Mouse (Mus musculus) neural tube, embryonic 15.5 days (tissue): ENCODE data around the gene Ptprf. TPM values are rescaled to one million over a fixed set of nuclear protein-coding genes. Genes with fewer than 3 reads are reported as not detected.

ENCODE experiments used
- ATAC-seq: fragments of 200-750 bp; cut with Nextera tagmentation; 2 replicates; pipeline ENCODE4 v1.8.0; 2017; ENCODE audit warnings: mild to moderate bottlenecking, moderate TSS enrichment, moderate library complexity; ENCODE audit not compliant: low FRiP score
- H3K27ac ChIP-seq: fragments of 300-500 bp; sonication (generic); replicated peaks from 2 replicates; pipeline ENCODE4 v1.5.1; 2015; ENCODE audit warnings: mild to moderate bottlenecking, inconsistent platforms
- H3K27me3 ChIP-seq: fragments of 300-500 bp; sonication (generic); replicated peaks from 2 replicates; pipeline ENCODE4 v1.6.1; 2015; ENCODE audit warnings: inconsistent platforms
- H3K36me3 ChIP-seq: fragments of 300-500 bp; sonication (generic); 2 replicates; pipeline ENCODE4 v1.6.1; 2015; ENCODE audit warnings: inconsistent platforms
- H3K4me1 ChIP-seq: fragments of 300-500 bp; sonication (generic); 2 replicates; pipeline ENCODE4 v1.6.1; 2015; ENCODE audit warnings: inconsistent platforms
- H3K4me2 ChIP-seq: fragments of 300-500 bp; sonication (generic); 2 replicates; pipeline ENCODE4 v1.6.1; 2015; ENCODE audit warnings: inconsistent platforms, mild to moderate bottlenecking, moderate library complexity
- H3K4me3 ChIP-seq: fragments of 300-500 bp; sonication (generic); replicated peaks from 2 replicates; pipeline ENCODE4 v1.5.1; 2015; ENCODE audit warnings: mild to moderate bottlenecking, inconsistent platforms
- H3K9ac ChIP-seq: fragments of 300-500 bp; sonication (generic); replicated peaks from 2 replicates; pipeline ENCODE4 v1.6.1; 2015; ENCODE audit warnings: mild to moderate bottlenecking, inconsistent platforms
- H3K9me3 ChIP-seq: fragments of 300-500 bp; sonication (generic); replicated peaks from 2 replicates; pipeline ENCODE4 v1.6.1; 2016; ENCODE audit warnings: inconsistent platforms
- WGBS: fragments of 180-500 bp; shearing (Covaris S2); methylation state at CpG from one replicate; pipeline ENCODE4 v1.1.7; 2015; ENCODE audit warnings: mixed read lengths; 5-methylcytosine and 5-hydroxymethylcytosine counted together
- polyA plus RNA-seq: library from polyadenylated mRNA; unstranded; fragments of >200 nt; fragmentation: Nextera tagmentation; extraction: Ambion mirVana; gene quantifications from 2 replicates; pipeline ENCODE4 v1.2.1, GENCODE M21; 2015

Ptprf gene
- polyA plus RNA-seq, 1 experiment from 2014 or later = 62.9 TPM

- Histone ChIP-seq H3K4me3 (no peak overlapping the region), H3K9me3 (no peaks in the 10 kb centered on the region), H3K4me1 (peaks cover 58% of the 10 kb centered on the region), H3K36me3 (peaks cover 35% of the 10 kb centered on the region), H3K4me2 (no peak overlapping the region), H3K9ac (no peak overlapping the region), H3K27ac (0 out of 2 replicates have a peak overlapping the region, but pooled peaks have one; percentile 2), H3K27me3 (no peaks in the 10 kb centered on the region)
- no peak for ATAC-seq
- 64% methylated on average over 6 of the region's 6 CpGs for WGBS
These were observed 21.2 kb downstream of the Ptprf start for GRCm38 (mm10) chr4:118269999-118270398.

GRCm38 (mm10) chr4:118268429-118269212 is 22.6 kb downstream of the Ptprf start:
- Histone ChIP-seq H3K4me2 (no peak overlapping the region), H3K9ac (no peak overlapping the region), H3K4me3 (no peak overlapping the region), H3K27ac (no peak overlapping the region), H3K9me3 (no peaks in the 10 kb centered on the region), H3K4me1 (peaks cover 49% of the 10 kb centered on the region), H3K27me3 (no peaks in the 10 kb centered on the region), H3K36me3 (peaks cover 32% of the 10 kb centered on the region)
- WGBS = 78% methylated on average over 14 of the region's 14 CpGs
- ATAC-seq = no peak

GRCm38 (mm10) chr4:118265557-118265956 is 25.6 kb downstream of the Ptprf start:
- Histone ChIP-seq H3K27me3 (no peaks in the 10 kb centered on the region), H3K4me1 (peaks cover 59% of the 10 kb centered on the region), H3K4me3 (no peak overlapping the region), H3K27ac (peak overlapping the region; percentile 77), H3K9ac (peak overlapping the region; percentile 32; the same call in 1 of the 2 replicates), H3K4me2 (peak overlapping the region; percentile 29; the same call in 1 of the 2 replicates), H3K9me3 (no peaks in the 10 kb centered on the region), H3K36me3 (peaks cover 20% of the 10 kb centered on the region)
- no peak for ATAC-seq
- WGBS = 18% methylated on average over 15 of the region's 15 CpGs

- Histone ChIP-seq H3K4me1 (peaks cover 70% of the 10 kb centered on the region), H3K9ac (0 out of 2 replicates have a peak overlapping the region, but pooled peaks have one; percentile 10), H3K27me3 (no peaks in the 10 kb centered on the region), H3K4me3 (no peak overlapping the region), H3K27ac (peak overlapping the region; percentile 28; the same call in 1 of the 2 replicates), H3K36me3 (peaks cover 3% of the 10 kb centered on the region), H3K4me2 (peak overlapping the region; percentile 88; the same call in 1 of the 2 replicates), H3K9me3 (no peaks in the 10 kb centered on the region)
- 0 out of 2 replicates have a peak, but pooled peaks have one; percentile 2 for ATAC-seq
- WGBS = 38% methylated on average over 13 of the region's 13 CpGs
These were observed 29.3 kb downstream of the Ptprf start for GRCm38 (mm10) chr4:118261771-118262473.

- WGBS = 18% methylated on average over 5 of the region's 5 CpGs
- peaks cover 7% of the 10 kb centered on the region for H3K36me3 ChIP-seq
- H3K9me3 ChIP-seq = no peaks in the 10 kb centered on the region
- H3K4me2 ChIP-seq = peak overlapping the region; percentile 88
- peaks cover 73% of the 10 kb centered on the region for H3K4me1 ChIP-seq
- H3K27me3 ChIP-seq = no peaks in the 10 kb centered on the region
- peak overlapping the region; percentile 46 for H3K4me3 ChIP-seq
- peak; percentile 8 for ATAC-seq
- peak overlapping the region; percentile 46 for H3K9ac ChIP-seq
- H3K27ac ChIP-seq = peak overlapping the region; percentile 78
These were observed 29.9 kb downstream of the Ptprf start for GRCm38 (mm10) chr4:118261291-118261690.

GRCm38 (mm10) chr4:118260551-118261267 is 30.5 kb downstream of the Ptprf start:
- no peaks in the 10 kb centered on the region for H3K9me3 ChIP-seq
- peak overlapping the region; percentile 46 for H3K9ac ChIP-seq
- ATAC-seq = peak; percentile 76
- H3K4me2 ChIP-seq = peak overlapping the region; percentile 88
- WGBS = 1% methylated on average over 39 of the region's 39 CpGs
- peak overlapping the region; percentile 78 for H3K27ac ChIP-seq
- peak overlapping the region; percentile 46 for H3K4me3 ChIP-seq
- no peaks in the 10 kb centered on the region for H3K27me3 ChIP-seq
- peaks cover 7% of the 10 kb centered on the region for H3K36me3 ChIP-seq
- peaks cover 73% of the 10 kb centered on the region for H3K4me1 ChIP-seq

- 57% methylated on average over 8 of the region's 8 CpGs for WGBS
- Histone ChIP-seq H3K4me2 (peak overlapping the region; percentile 88), H3K4me3 (peak overlapping the region; percentile 46; the same call in 1 of the 2 replicates), H3K4me1 (peaks cover 69% of the 10 kb centered on the region), H3K27me3 (no peaks in the 10 kb centered on the region), H3K9ac (0 out of 2 replicates have a peak overlapping the region, but pooled peaks have one; percentile 46), H3K27ac (peak overlapping the region; percentile 78), H3K36me3 (peaks cover 14% of the 10 kb centered on the region), H3K9me3 (no peaks in the 10 kb centered on the region)
- ATAC-seq = no peak
These were observed 31.3 kb downstream of the Ptprf start for GRCm38 (mm10) chr4:118259782-118260463.

GRCm38 (mm10) chr4:118257977-118258376 is 33.2 kb downstream of the Ptprf start:
- no peak overlapping the region for H3K4me2 ChIP-seq
- no peak for ATAC-seq
- H3K9me3 ChIP-seq = no peaks in the 10 kb centered on the region
- H3K9ac ChIP-seq = no peak overlapping the region
- WGBS = 95% methylated on average over 5 of the region's 5 CpGs
- no peak overlapping the region for H3K4me3 ChIP-seq
- peaks cover 28% of the 10 kb centered on the region for H3K36me3 ChIP-seq
- peaks cover 64% of the 10 kb centered on the region for H3K4me1 ChIP-seq
- H3K27me3 ChIP-seq = no peaks in the 10 kb centered on the region
- no peak overlapping the region for H3K27ac ChIP-seq

GRCm38 (mm10) chr4:118257416-118257815 is 33.8 kb downstream of the Ptprf start:
- Histone ChIP-seq H3K36me3 (peaks cover 30% of the 10 kb centered on the region), H3K9me3 (no peaks in the 10 kb centered on the region), H3K4me1 (peaks cover 59% of the 10 kb centered on the region), H3K4me3 (no peak overlapping the region), H3K27ac (no peak overlapping the region), H3K4me2 (no peak overlapping the region), H3K9ac (no peak overlapping the region), H3K27me3 (no peaks in the 10 kb centered on the region)
- WGBS = 78% methylated on average over 10 of the region's 10 CpGs
- ATAC-seq = no peak

- 35% methylated on average over 12 of the region's 12 CpGs for WGBS
- Histone ChIP-seq H3K9ac (no peak overlapping the region), H3K4me1 (peaks cover 47% of the 10 kb centered on the region)
These were observed 35.0 kb downstream of the Ptprf start for GRCm38 (mm10) chr4:118256217-118256616.

GRCm38 (mm10) chr4:118254953-118255352 is 36.3 kb downstream of the Ptprf start:
- H3K9me3 ChIP-seq = no peaks in the 10 kb centered on the region
- peaks cover 35% of the 10 kb centered on the region for H3K4me1 ChIP-seq
- H3K27me3 ChIP-seq = no peaks in the 10 kb centered on the region
- 86% methylated on average over 5 of the region's 5 CpGs for WGBS
- ATAC-seq = no peak
- H3K9ac ChIP-seq = no peak overlapping the region
- H3K27ac ChIP-seq = no peak overlapping the region
- no peak overlapping the region for H3K4me3 ChIP-seq
- no peak overlapping the region for H3K4me2 ChIP-seq
- peaks cover 53% of the 10 kb centered on the region for H3K36me3 ChIP-seq

More at GRCm38 (mm10) chr4:118256217-118256616, 35.0 kb downstream of the Ptprf start:
- Histone ChIP-seq H3K27me3 (no peaks in the 10 kb centered on the region), H3K9me3 (no peaks in the 10 kb centered on the region), H3K27ac (peak overlapping the region; percentile 35), H3K36me3 (peaks cover 42% of the 10 kb centered on the region), H3K4me3 (no peak overlapping the region), H3K4me2 (no peak overlapping the region)
- ATAC-seq = peak; percentile 28; the same call in 1 of the 2 replicates
